11 mouse cellular contexts compared by ENCODE assay signal in the genomic region with DNA sequence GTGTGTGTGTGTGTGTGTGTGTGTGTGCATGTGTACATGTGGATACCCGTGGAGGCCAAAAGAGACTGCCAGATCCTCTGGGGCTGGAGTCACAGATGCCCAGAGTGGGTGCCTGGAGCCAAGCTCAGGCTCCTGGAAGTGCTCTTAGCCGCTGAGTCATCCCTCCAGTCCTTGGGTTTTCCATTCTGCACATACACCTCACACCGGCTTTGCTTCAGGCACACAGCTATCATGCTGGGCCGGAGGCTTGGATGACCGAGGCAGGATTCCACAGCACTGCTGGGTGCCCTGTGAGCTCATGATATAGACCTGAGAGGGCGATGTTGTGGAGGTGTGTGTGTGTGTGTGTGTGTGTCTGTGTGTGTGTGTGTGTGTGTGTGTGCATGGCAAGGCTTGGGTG.
"Had no signal": no experiment of that assay in that cellular context is flagged by ENCODE, and none has a peak within 500 bp of the region (broad histone marks: within the 10 kb centered on the region; RNA-seq: fewer than 3 reads in every experiment).

No protein-coding gene starts in this region.

- DNase-seq: kidney, postnatal 10 days; kidney, postnatal 4 days; left cerebral cortex, postnatal 4 days; lung, embryonic 14.5 days; lung, postnatal 10 days; lung, postnatal 4 days; retina, postnatal 1 day; right cerebral cortex, postnatal 4 days; spleen, adult 18-20 months; thymus, adult 2 months; thymus, postnatal 25 days had no signal
